Mouse (Mus musculus): Measurements from ENCODE around the gene Itga9.

Itga9 gene

GRCm38 (mm10) chr9:118688921-118689451 lies 82.5 kb downstream of the Itga9 start:
- no peak for DNase-seq

GRCm38 (mm10) chr9:118693256-118693655 lies 86.8 kb downstream of the Itga9 start:
- DNase-seq: peak in 1 of 2 experiments; percentile 44

- DNase-seq: peak; percentile 39 to 66
These were observed 87.9 kb downstream of the Itga9 start for GRCm38 (mm10) chr9:118694420-118694825.

GRCm38 (mm10) chr9:118698191-118698590 lies 91.7 kb downstream of the Itga9 start:
- DNase-seq: peak in 1 of 2 experiments; percentile 61

- DNase-seq: peak; percentile 64 to 87
These were observed 93.2 kb downstream of the Itga9 start for GRCm38 (mm10) chr9:118699716-118700115.

GRCm38 (mm10) chr9:118700889-118701288 lies 94.4 kb downstream of the Itga9 start:
- peak; percentile 26 to 62 for DNase-seq

- DNase-seq: no peak
These were observed 95.3 kb downstream of the Itga9 start for GRCm38 (mm10) chr9:118701791-118702190.

GRCm38 (mm10) chr9:118703146-118703545 lies 96.7 kb downstream of the Itga9 start:
- DNase-seq: no peak

GRCm38 (mm10) chr9:118705381-118706074 lies 99.0 kb downstream of the Itga9 start:
- peak; percentile 58 to 59 for DNase-seq

GRCm38 (mm10) chr9:118706176-118706975 lies 99.9 kb downstream of the Itga9 start:
- peak; percentile 44 to 61 for DNase-seq

- no peak for DNase-seq
These were observed 104.1 kb downstream of the Itga9 start for GRCm38 (mm10) chr9:118710625-118711024.

GRCm38 (mm10) chr9:118711749-118712148 lies 105.3 kb downstream of the Itga9 start:
- peak in 1 of 2 experiments; percentile 64 for DNase-seq

- no peak for DNase-seq
These were observed 107.0 kb downstream of the Itga9 start for GRCm38 (mm10) chr9:118713515-118713914.

GRCm38 (mm10) chr9:118714536-118714935 lies 108.0 kb downstream of the Itga9 start:
- no peak for DNase-seq

GRCm38 (mm10) chr9:118715971-118716628 lies 109.6 kb downstream of the Itga9 start:
- no peak for DNase-seq

GRCm38 (mm10) chr9:118717436-118717835 lies 110.9 kb downstream of the Itga9 start:
- DNase-seq: no peak

GRCm38 (mm10) chr9:118718511-118718910 lies 112.0 kb downstream of the Itga9 start:
- no peak for DNase-seq

- DNase-seq: no peak
These were observed 114.6 kb downstream of the Itga9 start for GRCm38 (mm10) chr9:118721056-118721455.

- no peak for DNase-seq
These were observed 116.4 kb downstream of the Itga9 start for GRCm38 (mm10) chr9:118722789-118723325.

GRCm38 (mm10) chr9:118725128-118725527 lies 118.6 kb downstream of the Itga9 start:
- no peak for DNase-seq

GRCm38 (mm10) chr9:118726550-118726949 lies 120.1 kb downstream of the Itga9 start:
- no peak for DNase-seq

GRCm38 (mm10) chr9:118728296-118728695 lies 121.8 kb downstream of the Itga9 start:
- DNase-seq: no peak

GRCm38 (mm10) chr9:118728987-118729386 lies 122.5 kb downstream of the Itga9 start:
- DNase-seq: no peak

Measured in lung, postnatal 4 days (tissue).